Mouse (Mus musculus) heart, adult 2 months (tissue): ENCODE measurements around the gene Map3k9. TPM values are rescaled to one million over a fixed set of nuclear protein-coding genes. Genes with fewer than 3 reads are reported as not detected.

Experiments
- DNase-seq, 2 experiments: peaks; one replicate each; pipeline ENCODE4 v3.0.0; 2021
- H3K27ac ChIP-seq: fragments of 200-600 bp; 2 replicates; pipeline ENCODE4 v1.8.1; 2022
- H3K27me3 ChIP-seq: fragments of 200-500 bp; 2 replicates; pipeline ENCODE4 v1.6.1; 2012; ENCODE audit warnings: mild to moderate bottlenecking, low read length, inconsistent platforms, mixed read lengths; ENCODE audit not compliant: control insufficient read depth, insufficient read depth
- H3K36me3 ChIP-seq: fragments of 200-500 bp; 2 replicates; pipeline ENCODE4 v1.6.1; 2012; ENCODE audit warnings: low read length, inconsistent platforms; ENCODE audit not compliant: control insufficient read depth, insufficient read depth
- H3K4me1 ChIP-seq: fragments of 200-500 bp; 2 replicates; pipeline ENCODE4 v1.6.1; 2011; ENCODE audit warnings: low read length; ENCODE audit not compliant: control insufficient read depth, insufficient read depth
- H3K4me3 ChIP-seq: fragments of 200-600 bp; 2 replicates; pipeline ENCODE4 v1.8.1; 2022
- H3K79me2 ChIP-seq: fragments of 200-500 bp; replicated peaks from 2 replicates; pipeline ENCODE4 v1.6.1; 2012; ENCODE audit warnings: mild to moderate bottlenecking, inconsistent platforms, low read length, moderate library complexity, mixed read lengths; ENCODE audit not compliant: control insufficient read depth, insufficient read depth
- H3K9ac ChIP-seq: fragments of 200-500 bp; 2 replicates; pipeline ENCODE4 v1.6.1; 2012; ENCODE audit warnings: low read depth, mild to moderate bottlenecking, control low read depth, inconsistent platforms, low read length, mixed read lengths
- CTCF ChIP-seq: fragments of 200-600 bp; IDR thresholded peaks from 2 replicates; pipeline ENCODE4 v1.8.1; 2022; ENCODE audit warnings: antibody characterized with exemption, mild to moderate bottlenecking, moderate library complexity
- EP300 ChIP-seq: fragments of 200-500 bp; IDR thresholded peaks from 2 replicates; pipeline ENCODE4 v1.6.1; 2011; ENCODE audit warnings: low read depth, low read length, control low read depth; ENCODE audit not compliant: insufficient read depth
- POLR2A ChIP-seq: fragments of 200-500 bp; IDR thresholded peaks from 2 replicates; pipeline ENCODE4 v1.6.1; 2011; ENCODE audit warnings: mild to moderate bottlenecking, low read depth, low read length, control low read depth; ENCODE audit not compliant: insufficient read depth
- WGBS: fragments of 180-500 bp; shearing (Covaris S2); methylation state at CpG from one replicate; pipeline ENCODE4 v1.1.7; 2018; 5-methylcytosine and 5-hydroxymethylcytosine counted together
- intact Hi-C: fragments of 180-260 bp; cut with DNase I; formaldehyde crosslinking; loops from one replicate; pipeline ENCODE4 v1.15.1; 2025
- polyA plus RNA-seq: library from polyadenylated mRNA; depleted of rRNA; stranded (reverse); fragments of >200 nt; gene quantifications from 2 replicates; pipeline ENCODE4 v1.2.3, GENCODE M21; 2012
- total RNA-seq, 2 experiments: library from RNA; stranded (reverse); gene quantifications; 2 replicates each; pipeline ENCODE4 v1.2.3; 2021

Gene Map3k9
- total and polyA plus RNA-seq, 3 experiments = 0.08 to 0.29 (median 0.20) TPM

GRCm38 (mm10) chr12:81719161-81719560 lies 61.8 kb downstream of the Map3k9 start:
- H3K4me1 ChIP-seq = no peaks in the 10 kb centered on the region
- no peaks in the 10 kb centered on the region for H3K79me2 ChIP-seq
- TF ChIP-seq POLR2A = no peak
- TF ChIP-seq EP300 = no peak
- TF ChIP-seq CTCF = no peak
- intact Hi-C loops = no loop called here
- no peaks in the 10 kb centered on the region for H3K27me3 ChIP-seq
- H3K4me3 ChIP-seq = no peak overlapping the region
- H3K36me3 ChIP-seq = no peaks in the 10 kb centered on the region
- DNase-seq = peak in 1 of 2 experiments; percentile 59
- H3K27ac ChIP-seq = no peak overlapping the region
- no peak overlapping the region for H3K9ac ChIP-seq
- 41% methylated on average over 5 of the region's 5 CpGs for WGBS

GRCm38 (mm10) chr12:81712618-81713017 lies 68.4 kb downstream of the Map3k9 start:
- Histone ChIP-seq H3K79me2 (no peaks in the 10 kb centered on the region), H3K4me3 (no peak overlapping the region), H3K36me3 (no peaks in the 10 kb centered on the region), H3K27ac (no peak overlapping the region), H3K27me3 (no peaks in the 10 kb centered on the region), H3K9ac (no peak overlapping the region), H3K4me1 (no peaks in the 10 kb centered on the region)
- intact Hi-C loops = no loop called here
- TF ChIP-seq CTCF = no peak
- no peak for TF ChIP-seq EP300
- TF ChIP-seq POLR2A = no peak
- peak in 1 of 2 experiments; percentile 8 for DNase-seq
- WGBS = 86% methylated on average over 4 of the region's 4 CpGs

- no peaks in the 10 kb centered on the region for H3K36me3 ChIP-seq
- no peak overlapping the region for H3K27ac ChIP-seq
- 5% methylated on average over 1 of the region's 1 CpGs for WGBS
- no peaks in the 10 kb centered on the region for H3K79me2 ChIP-seq
- H3K9ac ChIP-seq = no peak overlapping the region
- H3K4me3 ChIP-seq = no peak overlapping the region
- H3K4me1 ChIP-seq = no peaks in the 10 kb centered on the region
- DNase-seq = no peak
- no peaks in the 10 kb centered on the region for H3K27me3 ChIP-seq
- TF ChIP-seq EP300 (no peak), CTCF (peak; percentile 68)
- intact Hi-C loops = loop anchor here (1.0 kb wide), 1 partner anchor 84 kb away; no protein-coding TSS in a partner anchor
Observed at GRCm38 (mm10) chr12:81702903-81703302, 78.1 kb downstream of the Map3k9 start.

- no peak for TF ChIP-seq CTCF
- TF ChIP-seq EP300 = no peak
- TF ChIP-seq POLR2A = no peak
- Histone ChIP-seq H3K27me3 (no peaks in the 10 kb centered on the region), H3K36me3 (no peaks in the 10 kb centered on the region), H3K9ac (no peak overlapping the region), H3K79me2 (no peaks in the 10 kb centered on the region), H3K4me3 (no peak overlapping the region), H3K4me1 (no peaks in the 10 kb centered on the region), H3K27ac (no peak overlapping the region)
- WGBS = 25% methylated on average over 4 of the region's 4 CpGs
- no peak for DNase-seq
- intact Hi-C loops = no loop called here
Observed at GRCm38 (mm10) chr12:81698011-81698410, 83.0 kb downstream of the Map3k9 start.

GRCm38 (mm10) chr12:81691177-81691730 lies 89.7 kb downstream of the Map3k9 start:
- no peak for TF ChIP-seq EP300
- TF ChIP-seq POLR2A = no peak
- no peak for TF ChIP-seq CTCF
- Histone ChIP-seq H3K36me3 (no peaks in the 10 kb centered on the region), H3K4me1 (peaks cover 6% of the 10 kb centered on the region), H3K79me2 (no peaks in the 10 kb centered on the region), H3K27me3 (no peaks in the 10 kb centered on the region), H3K9ac (no peak overlapping the region), H3K27ac (peak overlapping the region; percentile 38), H3K4me3 (no peak overlapping the region)
- intact Hi-C loops = no loop called here
- peak in 1 of 2 experiments; percentile 14 for DNase-seq
- 12% methylated on average over 8 of the region's 8 CpGs for WGBS

- peak overlapping the region; percentile 38 for H3K27ac ChIP-seq
- peaks cover 6% of the 10 kb centered on the region for H3K4me1 ChIP-seq
- intact Hi-C loops = no loop called here
- H3K36me3 ChIP-seq = no peaks in the 10 kb centered on the region
- no peak overlapping the region for H3K9ac ChIP-seq
- no peak for TF ChIP-seq CTCF
- no peak for TF ChIP-seq EP300
- no peak for TF ChIP-seq POLR2A
- no peak overlapping the region for H3K4me3 ChIP-seq
- H3K79me2 ChIP-seq = no peaks in the 10 kb centered on the region
- 38% methylated on average over 7 of the region's 7 CpGs for WGBS
- DNase-seq = peak in 1 of 2 experiments; percentile 17
- no peaks in the 10 kb centered on the region for H3K27me3 ChIP-seq
Observed at GRCm38 (mm10) chr12:81690751-81691150, 90.2 kb downstream of the Map3k9 start.
